Mouse (Mus musculus) heart, embryonic 16.5 days (tissue): Measurements from ENCODE around the gene Tmem181a. TPM values are rescaled to one million over a fixed set of nuclear protein-coding genes. Genes with fewer than 3 reads are reported as not detected.
"Not testable (repeated sequence)": the region's sequence is repeated elsewhere in the genome, so short reads cannot be mapped to it uniquely, and the experiment has no call there.

Experiments used
- ATAC-seq: fragments of 200-750 bp; cut with Nextera tagmentation; replicated peaks from 2 replicates; pipeline ENCODE4 v1.8.0; 2017; ENCODE audit warnings: moderate number of reproducible peaks; ENCODE audit not compliant: insufficient read depth, low FRiP score; ENCODE audit errors: extremely low read depth
- H3K27ac ChIP-seq: fragments of 300-500 bp; sonication (generic); 2 replicates; pipeline ENCODE4 v1.5.1; 2014; ENCODE audit warnings: mild to moderate bottlenecking, low read length, control low read depth, moderate library complexity
- H3K27me3 ChIP-seq: fragments of 300-500 bp; sonication (generic); 2 replicates; pipeline ENCODE4 v1.6.1; 2014; ENCODE audit warnings: low read length, mixed read lengths; ENCODE audit not compliant: control insufficient read depth, insufficient read depth
- H3K36me3 ChIP-seq: fragments of 300-500 bp; sonication (generic); 2 replicates; pipeline ENCODE4 v1.6.1; 2014; ENCODE audit not compliant: control insufficient read depth, insufficient read depth
- H3K4me1 ChIP-seq: fragments of 300-500 bp; sonication (generic); 2 replicates; pipeline ENCODE4 v1.6.1; 2014; ENCODE audit warnings: low read length, mixed read lengths; ENCODE audit not compliant: control insufficient read depth, insufficient read depth
- H3K4me2 ChIP-seq: fragments of 300-500 bp; sonication (generic); 2 replicates; pipeline ENCODE4 v1.6.1; 2014; ENCODE audit warnings: low read depth, mild to moderate bottlenecking, control low read depth, low read length
- H3K4me3 ChIP-seq: fragments of 300-500 bp; sonication (generic); 2 replicates; pipeline ENCODE4 v1.5.1; 2014; ENCODE audit warnings: mild to moderate bottlenecking, control low read depth, low read length
- H3K9ac ChIP-seq: fragments of 300-500 bp; sonication (generic); 2 replicates; pipeline ENCODE4 v1.6.1; 2014; ENCODE audit warnings: low read length, control low read depth
- H3K9me3 ChIP-seq: fragments of 300-500 bp; sonication (generic); replicated peaks from 2 replicates; pipeline ENCODE4 v1.6.1; 2016; ENCODE audit warnings: low read length; ENCODE audit not compliant: control insufficient read depth
- WGBS: fragments of 180-500 bp; shearing (Covaris S2); extraction: QIAGEN DNeasy Blood & Tissue Kit; methylation state at CpG from one replicate; pipeline ENCODE4 v1.1.7; 2014; 5-methylcytosine and 5-hydroxymethylcytosine counted together
- polyA plus RNA-seq: library from polyadenylated mRNA; unstranded; fragments of >200 nt; fragmentation: Nextera tagmentation; extraction: Ambion mirVana; gene quantifications from 2 replicates; pipeline ENCODE4 v1.2.1, GENCODE M21; 2015

Gene Tmem181a
- polyA plus RNA-seq, 1 experiment from 2014 or later: 14.9 TPM

- peak overlapping the region; percentile 54 for H3K4me3 ChIP-seq
- ATAC-seq: peak; percentile 54
- peak overlapping the region; percentile 59; the same call in 1 of the 2 replicates for H3K9ac ChIP-seq
- peak overlapping the region; percentile 68 for H3K4me2 ChIP-seq
- not testable (repeated sequence) for H3K36me3 ChIP-seq, H3K27me3 ChIP-seq, H3K9me3 ChIP-seq, H3K27ac ChIP-seq, H3K4me1 ChIP-seq
- WGBS: 2% methylated on average over 37 of the region's 38 CpGs
Observed at GRCm38 (mm10) chr17:6316379-6317126, 59.9 kb downstream of the Tmem181a start.

DNA sequence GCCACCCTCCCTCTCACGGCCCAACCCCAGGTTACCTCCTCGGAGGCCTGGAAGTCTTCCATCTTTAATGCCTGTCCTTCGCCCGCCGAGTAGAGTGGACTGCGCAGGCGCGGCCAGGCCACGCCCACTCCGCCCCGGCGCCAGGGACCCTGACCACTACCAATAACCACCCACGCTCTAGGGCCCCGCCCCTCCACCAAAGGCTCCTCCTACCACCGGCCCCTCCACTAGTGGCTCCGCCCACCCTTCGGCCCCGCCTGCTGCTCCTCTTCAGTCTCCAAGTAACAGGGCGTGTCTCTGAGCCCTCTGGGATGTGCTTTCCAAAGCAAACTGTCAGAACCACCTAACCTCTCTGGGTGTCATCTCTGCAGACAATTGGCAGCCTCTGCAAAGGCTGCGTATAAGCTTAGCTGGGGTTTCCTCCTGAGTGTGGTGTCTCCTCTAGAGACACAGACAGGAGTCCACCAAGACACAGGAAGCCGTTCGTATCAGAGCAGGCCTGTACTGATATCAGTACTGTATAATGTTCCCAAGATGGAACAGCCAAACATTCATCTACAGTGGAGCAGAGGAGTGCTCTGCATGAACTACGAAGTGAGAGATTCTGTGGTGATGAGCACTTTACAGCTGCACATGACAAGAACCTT lies 60.8 kb downstream of the Tmem181a start, which contains the start of gene Dynlt1a:
Dynlt1a (minus strand) TSS at position 162 of the 647 bp plus-strand sequence.
- H3K27me3 ChIP-seq, H3K4me1 ChIP-seq, H3K36me3 ChIP-seq, H3K9me3 ChIP-seq, H3K27ac ChIP-seq: not testable (repeated sequence)
- WGBS: 7% methylated on average over 23 of the region's 23 CpGs
- Histone ChIP-seq H3K4me2 (peak within 1 kb of the TSS; percentile 68), H3K9ac (peak within 1 kb of the TSS; percentile 59; the same call in 1 of the 2 replicates), H3K4me3 (peak within 1 kb of the TSS; percentile 54)
- peak; percentile 96 for ATAC-seq

GRCm38 (mm10) chr17:6321081-6321777 lies 64.6 kb downstream of the Tmem181a start:
- H3K4me1 ChIP-seq, H3K9me3 ChIP-seq, H3K27me3 ChIP-seq, H3K27ac ChIP-seq, H3K4me2 ChIP-seq, ATAC-seq, H3K4me3 ChIP-seq, H3K36me3 ChIP-seq, H3K9ac ChIP-seq: not testable (repeated sequence)
- 1% methylated on average over 5 of the region's 60 CpGs for WGBS

- H3K9ac ChIP-seq, H3K36me3 ChIP-seq, H3K4me2 ChIP-seq, H3K4me1 ChIP-seq, ATAC-seq, H3K9me3 ChIP-seq, H3K27ac ChIP-seq, H3K4me3 ChIP-seq, H3K27me3 ChIP-seq: not testable (repeated sequence)
- WGBS: no CpG with 5 or more reads among the region's 10 CpGs
Observed at GRCm38 (mm10) chr17:6321778-6322101, 65.1 kb downstream of the Tmem181a start.

GRCm38 (mm10) chr17:6325021-6325420 lies 68.4 kb downstream of the Tmem181a start:
- not testable (repeated sequence) for H3K4me1 ChIP-seq, H3K36me3 ChIP-seq, ATAC-seq, H3K4me2 ChIP-seq, H3K4me3 ChIP-seq, H3K27me3 ChIP-seq, H3K9ac ChIP-seq, H3K27ac ChIP-seq, H3K9me3 ChIP-seq
- WGBS: 66% methylated on average over 10 of the region's 10 CpGs

DNA sequence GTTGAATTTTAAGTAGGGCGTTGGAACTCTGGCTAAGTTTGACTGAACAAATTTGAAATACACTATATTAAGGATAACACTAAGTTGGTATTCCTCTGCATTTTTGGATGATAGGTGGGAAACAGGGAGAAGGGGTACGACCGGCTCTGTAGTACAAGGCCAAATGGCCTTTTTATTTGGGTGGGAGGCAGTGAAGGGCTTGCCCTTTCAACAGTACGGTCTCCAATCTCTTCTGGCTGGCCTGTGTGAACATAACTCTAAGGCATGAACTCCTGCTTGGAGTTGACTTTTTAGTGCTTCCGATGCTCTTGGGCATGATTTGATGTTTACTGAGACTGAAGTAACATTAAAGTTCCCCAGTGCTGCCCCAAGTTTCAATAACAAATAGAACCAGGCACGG lies 68.9 kb downstream of the Tmem181a start:
- WGBS: 77% methylated on average over 6 of the region's 6 CpGs
- not testable (repeated sequence) for H3K27ac ChIP-seq, H3K9me3 ChIP-seq, H3K9ac ChIP-seq, H3K4me3 ChIP-seq, H3K27me3 ChIP-seq, H3K36me3 ChIP-seq, H3K4me1 ChIP-seq, ATAC-seq, H3K4me2 ChIP-seq

GRCm38 (mm10) chr17:6327554-6327953 lies 70.9 kb downstream of the Tmem181a start:
- not testable (repeated sequence) for H3K27me3 ChIP-seq, H3K27ac ChIP-seq, H3K9me3 ChIP-seq, H3K4me3 ChIP-seq, H3K9ac ChIP-seq, H3K4me1 ChIP-seq, H3K4me2 ChIP-seq, ATAC-seq, H3K36me3 ChIP-seq
- 83% methylated on average over 7 of the region's 7 CpGs for WGBS

DNA sequence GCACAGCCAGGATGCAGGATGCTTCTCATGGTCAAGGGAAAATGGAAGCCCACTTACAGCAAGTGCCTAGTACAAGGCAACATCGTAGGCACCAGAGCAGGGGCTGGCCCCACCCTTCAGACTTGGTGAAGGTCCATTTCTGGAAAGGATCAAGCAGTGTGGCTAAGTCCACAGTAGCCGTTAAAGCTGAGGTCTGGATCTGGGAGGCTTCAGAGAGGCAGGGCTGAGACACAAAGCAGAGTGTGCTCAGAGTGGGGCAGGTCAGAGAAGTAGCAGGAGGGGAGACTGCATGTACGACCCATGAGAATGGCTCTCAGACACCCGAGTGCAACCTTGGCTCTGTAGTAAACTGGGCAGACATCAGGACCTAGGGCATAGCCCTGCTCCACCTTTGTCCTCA lies 72.3 kb downstream of the Tmem181a start:
- H3K27ac ChIP-seq, ATAC-seq, H3K36me3 ChIP-seq, H3K9me3 ChIP-seq, H3K4me2 ChIP-seq, H3K4me3 ChIP-seq, H3K27me3 ChIP-seq, H3K9ac ChIP-seq, H3K4me1 ChIP-seq: not testable (repeated sequence)
- WGBS: 60% methylated on average over 3 of the region's 4 CpGs

- not testable (repeated sequence) for H3K4me1 ChIP-seq, H3K9me3 ChIP-seq, H3K27ac ChIP-seq, H3K9ac ChIP-seq, H3K4me2 ChIP-seq, H3K36me3 ChIP-seq, H3K4me3 ChIP-seq, H3K27me3 ChIP-seq
- WGBS: no CpG with 5 or more reads among the region's 12 CpGs
- ATAC-seq: peak; percentile 10
Observed at GRCm38 (mm10) chr17:6342606-6343294, 86.1 kb downstream of the Tmem181a start.
